Mouse (Mus musculus): ENCODE data around the gene Esrrg.

DNA sequence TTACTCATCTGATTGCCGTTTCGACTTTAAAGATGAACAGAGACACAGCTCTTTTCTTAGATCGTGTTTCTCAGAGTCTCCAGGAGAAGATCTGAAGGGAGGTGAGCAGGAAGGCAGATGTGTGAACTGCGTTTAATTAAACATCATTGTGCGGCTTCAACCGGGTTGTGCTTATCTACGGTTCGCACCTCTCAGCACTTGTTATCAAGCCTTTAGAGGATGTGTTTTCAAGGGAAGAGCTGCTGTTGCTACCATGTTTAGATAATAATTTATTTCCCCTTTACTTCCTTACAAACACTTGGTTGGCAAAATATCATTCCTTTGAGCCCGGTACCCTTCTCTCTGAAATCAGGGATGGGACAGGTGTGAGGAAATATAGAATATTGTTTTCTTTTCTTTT, 460.2 kb downstream of the Esrrg start:
- TF ChIP-seq CTCF (IDR thresholded peaks at IDR 0.05; ENCODE audit: insufficient read depth, low read depth, low read length): no peak
- no peak for TF ChIP-seq POLR2A (IDR thresholded peaks at IDR 0.05; ENCODE audit: insufficient read depth, low read depth, low read length)
